Mouse (Mus musculus) heart, postnatal 36 days (tissue): ENCODE data around the gene Vmn2r107. TPM values are rescaled to one million over a fixed set of nuclear protein-coding genes. Genes with fewer than 3 reads are reported as not detected.

Experiments
- DNase-seq, 2 experiments: peaks; one replicate each; pipeline ENCODE4 v3.0.0; 2021 to 2022
- intact Hi-C: fragments of 180-260 bp; cut with DNase I; formaldehyde crosslinking; loops from one replicate; pipeline ENCODE4 v1.15.1; 2025
- total RNA-seq, 2 experiments: library from RNA; stranded (reverse); gene quantifications; 2 replicates each; pipeline ENCODE4 v1.2.3; 2021

Gene Vmn2r107
- total RNA-seq = not detected

- DNase-seq = no peak
- intact Hi-C loops = no loop called here
Observed at GRCm38 (mm10) chr17:20344942-20345341, at the start of gene Vmn2r107. Vmn2r107 (plus strand) TSS chr17:20345242.

GRCm38 (mm10) chr17:20305790-20306189 is 39.3 kb upstream of the Vmn2r107 start:
- no peak for DNase-seq
- intact Hi-C loops = no loop called here

GRCm38 (mm10) chr17:20399105-20399504 is 54.1 kb downstream of the Vmn2r107 start:
- DNase-seq = no peak
- intact Hi-C loops = no loop called here

GRCm38 (mm10) chr17:20413846-20414245 is 68.8 kb downstream of the Vmn2r107 start, which contains the start of gene Vmn1r224:
Vmn1r224 (plus strand) TSS chr17:20414146.
- DNase-seq = no peak
- intact Hi-C loops = no loop called here

Other genes with a start within 250 kb of the Vmn2r107 start
- gene Fpr-rs7, start 231.0 kb upstream of the Vmn2r107 start, total RNA-seq = not detected
- not detected for gene Fpr-rs6, start 162.1 kb upstream of the Vmn2r107 start, total RNA-seq
- gene Vmn2r105, start 110.2 kb upstream of the Vmn2r107 start, total RNA-seq = not detected
- not detected for gene Vmn2r106, start 59.7 kb upstream of the Vmn2r107 start, total RNA-seq
- not detected for gene Vmn1r224, start 68.9 kb downstream of the Vmn2r107 start, total RNA-seq
- gene Vmn2r108, start 136.1 kb downstream of the Vmn2r107 start, total RNA-seq = not detected
- gene Vmn1r225, start 152.9 kb downstream of the Vmn2r107 start, total RNA-seq = not detected
- gene Vmn2r109, start 219.5 kb downstream of the Vmn2r107 start, total RNA-seq = not detected